Mouse (Mus musculus) gastrocnemius, postnatal 36 days (tissue): Measurements from ENCODE around the gene Mrm1. TPM values are rescaled to one million over a fixed set of nuclear protein-coding genes. Genes with fewer than 3 reads are reported as not detected.
"Not testable (repeated sequence)": the region's sequence is repeated elsewhere in the genome, so short reads cannot be mapped to it uniquely, and the experiment has no call there.

Experiments used
- DNase-seq, 2 experiments: peaks; one replicate each; pipeline ENCODE4 v3.0.0; 2022
- intact Hi-C: fragments of 180-260 bp; cut with DNase I; formaldehyde crosslinking; loops from one replicate; pipeline ENCODE4 v1.15.1; 2025
- long read RNA-seq, 2 experiments: library from polyadenylated mRNA; stranded (forward); transcript quantifications; one replicate each; pipeline ENCODE4 v2.0.0; 2021
- total RNA-seq, 2 experiments: library from RNA; stranded (reverse); gene quantifications; 2 replicates each; pipeline ENCODE4 v1.2.3; 2021

Gene Mrm1
- 1 to 10 TPM; 6.0 to 8.9 TPM for total RNA-seq
- long read RNA-seq, experiment 1, partial matches to known transcripts, result 0 of 3 reads
- long read RNA-seq, experiment 1, other reads (novel, unspliced or antisense), result 2 of 3 reads
- long read RNA-seq, experiment 2, transcript Mrm1-201 (5 exons, 2,477 nt), result major isoform, 12 of 13 reads
- long read RNA-seq, experiment 2, partial matches to known transcripts, result 1 of 13 reads
- long read RNA-seq, experiment 2, other reads (novel, unspliced or antisense), result 0 of 13 reads

DNA sequence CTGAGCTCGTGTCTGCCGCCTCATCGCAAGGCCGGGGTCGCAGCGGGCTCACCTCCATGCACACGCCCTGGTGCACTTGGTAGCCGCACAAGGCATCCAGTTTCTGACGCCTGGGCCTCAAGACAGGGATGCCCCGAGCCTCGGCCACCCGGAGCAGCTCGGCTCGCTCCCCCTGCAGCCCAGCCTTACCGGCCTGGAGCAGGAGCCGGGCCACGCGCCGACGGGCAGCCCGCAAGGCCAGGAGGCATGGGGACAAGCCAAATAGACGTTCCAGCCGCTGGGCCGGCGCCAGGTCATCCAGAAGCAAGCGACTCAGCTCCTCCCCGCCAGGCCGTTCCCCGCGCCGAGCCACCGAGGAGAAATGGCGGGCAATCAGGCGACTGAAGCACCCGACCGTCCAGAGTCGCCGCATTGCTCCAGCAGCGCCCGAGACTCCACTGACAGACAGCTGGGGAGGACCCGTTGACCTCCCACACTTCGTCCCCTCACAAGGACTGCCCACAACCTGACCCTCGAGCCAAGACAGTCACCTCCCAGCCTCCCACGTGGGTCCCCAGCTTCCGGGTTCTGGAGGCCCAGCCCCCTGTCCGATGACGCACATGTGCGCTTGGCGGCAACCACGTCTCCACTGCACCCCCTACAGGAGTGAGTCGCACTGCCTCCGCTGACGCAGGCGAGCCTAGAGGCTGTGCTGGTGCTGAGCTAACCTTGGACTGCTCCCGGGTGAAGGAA is at the start of gene Mrm1:
Gene Mrm1 (minus strand): TSS at position 555 of the 732 bp plus-strand sequence.
- intact Hi-C loops, result loop anchor here (5.0 kb wide), 1 partner anchor 392 kb away; no protein-coding TSS in a partner anchor
- peak; percentile 92 to 93 for DNase-seq

GRCm38 (mm10) chr11:84868786-84869259 is 49.5 kb upstream of the Mrm1 start:
- no peak for DNase-seq
- intact Hi-C loops, result loop anchor here (5.0 kb wide), 1 partner anchor 37 kb away; no protein-coding TSS in a partner anchor

DNA sequence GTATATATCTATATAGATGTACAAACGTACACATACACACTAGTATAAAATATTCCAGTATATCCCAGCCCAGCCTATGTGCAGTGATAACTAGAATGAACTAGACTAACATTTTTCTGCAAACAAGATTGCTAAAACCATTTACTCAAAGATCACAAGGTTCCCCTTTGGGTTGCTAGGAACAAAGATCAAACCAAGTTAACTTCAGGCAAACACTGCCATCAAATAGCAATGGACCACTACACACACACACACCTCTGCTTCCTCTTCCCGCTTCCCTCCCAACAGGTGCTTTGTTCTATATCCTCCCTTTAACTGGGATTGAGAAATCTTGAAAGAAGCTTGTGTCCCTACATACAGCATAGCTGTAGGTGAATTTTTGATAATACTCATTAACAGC is 48.3 kb upstream of the Mrm1 start:
- DNase-seq, result no peak
- intact Hi-C loops, result loop anchor here (5.0 kb wide), 1 partner anchor 35 kb away; no protein-coding TSS in a partner anchor

DNA sequence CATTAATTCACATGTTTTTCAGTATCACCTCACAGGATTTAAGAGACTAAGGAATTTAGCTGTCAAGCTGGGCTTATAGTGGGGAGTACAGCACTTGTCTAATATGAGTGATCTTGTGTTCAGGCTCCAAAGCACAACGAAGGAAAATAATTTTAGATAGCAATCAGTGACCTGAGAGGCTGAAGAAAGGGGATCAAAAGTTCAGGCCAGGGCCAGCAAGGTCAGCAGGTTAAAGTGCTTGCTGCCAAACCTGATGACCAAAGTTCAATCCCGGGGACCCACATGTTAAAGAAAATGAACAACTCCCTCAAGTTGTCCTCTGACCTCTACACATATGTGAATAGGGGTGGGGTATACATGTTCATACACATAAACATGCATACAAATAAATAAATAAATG is 46.0 kb upstream of the Mrm1 start:
- DNase-seq, result no peak
- intact Hi-C loops, result loop anchor here (5.0 kb wide), 1 partner anchor 33 kb away; no protein-coding TSS in a partner anchor

DNA sequence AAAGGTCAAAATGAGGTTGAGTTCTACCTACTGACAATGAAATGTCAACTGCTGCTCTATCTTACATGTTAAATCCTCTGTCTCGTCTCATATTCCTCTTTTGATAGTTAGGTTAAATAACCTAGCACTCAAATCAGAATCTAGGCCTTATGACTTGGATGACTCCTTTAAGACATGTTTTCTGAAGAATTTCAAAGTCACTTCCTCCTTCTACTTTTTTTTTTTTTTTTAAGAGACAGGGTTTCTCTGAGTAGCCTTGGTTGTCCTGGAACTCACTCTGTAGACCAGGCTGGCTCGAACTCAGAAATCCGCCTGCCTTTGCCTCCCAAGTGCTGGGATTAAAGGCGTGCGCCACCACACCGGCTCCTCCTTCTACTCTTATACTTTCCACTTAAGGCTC is 36.0 kb upstream of the Mrm1 start:
- intact Hi-C loops, result no loop called here
- DNase-seq, result no peak

DNA sequence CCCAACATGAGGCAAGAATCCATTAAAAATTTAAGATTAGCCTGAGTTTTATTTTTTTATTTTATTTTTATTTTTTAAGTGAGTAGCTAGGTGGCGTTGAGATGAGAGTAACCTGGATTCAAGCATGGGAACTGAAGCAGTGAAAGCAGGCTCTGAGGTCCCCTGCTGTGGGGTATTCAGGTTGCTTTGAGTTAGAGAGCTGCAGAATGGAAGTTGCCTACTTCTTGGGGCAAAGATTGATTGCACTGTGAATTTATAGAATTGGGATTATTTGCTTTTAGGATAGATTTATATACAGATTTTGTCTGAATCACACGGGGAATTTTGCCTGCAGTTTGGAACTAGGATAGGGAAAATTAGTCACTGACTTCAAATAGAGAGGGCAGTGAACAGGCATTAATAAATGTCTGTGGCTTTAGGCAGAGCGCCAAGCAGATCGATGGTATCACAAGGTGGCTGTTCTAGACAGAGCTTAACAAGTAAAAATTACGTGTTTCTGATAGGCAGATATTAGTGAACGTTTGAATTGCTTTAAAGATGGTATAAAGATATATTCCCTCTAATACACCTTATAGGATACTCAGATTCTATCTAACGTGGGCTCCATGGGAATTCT is 28.3 kb upstream of the Mrm1 start:
- no peak for DNase-seq
- intact Hi-C loops, result no loop called here

- intact Hi-C loops, result no loop called here
- DNase-seq, result no peak
These were observed 27.6 kb upstream of the Mrm1 start for GRCm38 (mm10) chr11:84846741-84847474.

DNA sequence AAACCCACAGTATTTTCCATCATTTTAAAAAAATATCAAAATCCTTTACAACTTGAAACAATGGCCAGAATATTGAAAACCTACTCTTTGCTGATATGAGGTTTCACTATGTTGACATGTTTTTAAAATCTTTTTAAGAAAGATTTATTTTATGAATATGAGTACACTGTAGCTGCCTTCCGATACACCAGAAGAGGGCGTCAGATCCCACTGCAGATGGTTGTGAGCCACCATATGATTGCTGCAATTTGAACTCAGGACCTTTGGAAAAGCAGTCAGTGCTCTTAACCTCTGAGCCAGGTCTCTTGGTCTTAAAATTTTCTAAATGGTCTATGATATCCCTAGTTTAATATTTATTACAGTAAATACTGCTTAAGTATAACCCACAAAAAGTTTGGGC is 20.0 kb upstream of the Mrm1 start:
- intact Hi-C loops, result no loop called here
- no peak for DNase-seq

DNA sequence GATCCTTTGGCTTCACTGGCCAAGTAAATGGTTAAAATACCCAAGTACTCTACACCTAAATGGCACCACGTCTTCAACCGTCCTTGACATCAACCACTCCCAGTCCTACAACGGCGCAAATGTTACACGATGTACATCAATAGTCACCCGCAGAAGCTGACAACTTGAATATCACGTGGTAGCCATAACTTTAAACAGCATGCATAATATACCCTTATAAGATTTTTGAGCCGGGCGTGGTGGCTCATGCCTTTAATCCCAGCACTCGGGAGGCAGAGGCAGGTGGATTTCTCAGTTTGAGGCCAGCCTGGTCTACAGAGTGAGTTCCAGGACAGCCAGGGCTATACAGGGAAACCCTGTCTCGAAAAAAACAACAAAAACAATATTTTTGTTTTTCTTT is 10.2 kb upstream of the Mrm1 start:
- DNase-seq, intact Hi-C loops: not testable (repeated sequence)

DNA sequence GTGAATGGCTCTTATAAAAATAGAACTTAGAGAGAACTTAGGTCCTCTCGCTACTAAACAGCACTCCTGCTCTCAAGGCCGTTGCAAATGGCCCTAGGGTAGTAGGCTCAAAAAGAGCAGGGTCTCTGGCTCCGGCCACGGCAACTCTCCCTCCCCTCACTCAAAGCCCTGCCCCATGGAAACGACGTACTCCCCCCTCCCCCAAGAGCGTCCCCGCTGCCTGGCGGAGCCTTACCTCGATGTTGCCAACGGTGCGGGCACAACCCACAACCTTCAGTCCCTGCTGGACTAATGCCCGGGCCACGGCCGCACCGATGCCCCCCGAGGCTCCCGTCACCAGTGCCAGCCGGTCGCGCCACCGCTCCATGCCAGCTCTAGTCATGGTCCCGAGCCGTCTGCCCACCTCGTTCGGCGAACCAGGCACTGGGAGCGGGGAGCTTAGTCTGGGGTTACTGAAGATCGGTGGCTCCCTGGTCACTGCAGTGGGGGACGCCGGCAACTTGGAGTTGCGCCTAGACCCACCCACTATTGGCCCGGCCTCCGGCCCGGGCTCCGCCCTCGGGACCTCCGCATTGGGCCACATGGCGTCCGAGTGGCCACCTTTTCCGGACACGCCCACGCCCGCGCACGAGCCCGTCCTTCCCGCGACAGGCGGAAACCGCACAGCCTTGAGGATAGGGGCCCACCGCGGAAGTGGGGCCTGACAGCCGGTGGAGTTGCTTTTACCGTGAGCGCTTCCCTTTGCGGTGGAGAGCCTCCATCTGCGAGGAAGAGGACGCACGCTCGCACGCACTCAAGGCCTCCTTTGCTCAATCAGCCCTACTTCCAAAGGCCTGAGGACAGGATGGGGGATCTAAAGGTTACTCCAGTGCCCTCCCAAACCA is 9.4 kb upstream of the Mrm1 start, which contains the start of gene Dhrs11:
Gene Dhrs11 (minus strand): TSS at position 479 of the 884 bp plus-strand sequence.
- DNase-seq, result peak; percentile 95 to 96
- intact Hi-C loops, result no loop called here

DNA sequence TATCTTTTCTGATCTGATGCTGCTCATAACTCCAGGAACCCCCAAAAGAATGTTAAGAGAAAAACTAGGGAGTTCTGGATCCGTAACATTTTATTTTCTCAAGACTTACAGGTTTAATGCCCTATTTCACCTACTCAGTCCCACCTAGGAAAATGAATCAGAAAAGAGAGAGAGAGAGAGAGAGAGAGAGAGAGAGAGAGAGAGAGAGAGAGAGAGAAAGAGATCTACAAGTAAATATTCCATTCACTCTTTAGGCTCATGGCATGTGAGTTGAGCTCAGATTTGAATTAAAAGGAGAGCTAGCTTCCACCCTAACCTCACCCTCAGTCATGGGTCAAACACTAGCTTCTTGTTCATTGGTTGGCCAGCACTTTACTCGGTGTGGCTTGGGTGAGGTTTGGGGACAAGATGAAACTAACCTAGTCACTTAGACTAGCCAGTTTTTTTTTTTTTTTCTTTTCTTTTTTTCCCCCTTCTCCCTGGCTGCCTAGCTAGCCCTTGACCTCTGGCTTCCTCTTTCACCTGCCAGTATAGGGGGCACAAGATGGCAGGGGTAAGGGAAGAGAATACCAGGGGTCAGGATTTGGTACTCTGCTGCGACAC is 8.7 kb upstream of the Mrm1 start:
- no peak for DNase-seq
- intact Hi-C loops, result no loop called here

DNA sequence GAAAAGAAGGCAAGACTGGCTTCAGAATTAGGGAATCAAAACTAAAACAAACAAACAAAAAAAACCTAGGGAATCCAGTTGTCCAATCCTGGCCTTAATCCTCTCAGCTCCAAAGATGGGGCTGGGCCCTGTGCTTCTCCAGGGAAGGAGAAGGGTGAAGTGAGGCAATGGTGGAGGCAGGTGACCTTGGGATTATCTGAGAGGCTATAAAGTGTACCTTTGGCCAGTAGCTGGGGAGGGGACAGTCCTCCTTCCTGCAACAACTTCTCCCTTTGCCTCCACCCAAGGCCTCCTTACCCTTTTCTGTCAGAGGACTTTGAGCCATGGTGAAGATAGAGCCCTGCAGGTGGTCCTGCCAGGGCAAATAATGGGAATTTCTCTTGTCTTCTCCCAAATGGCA is 8.2 kb upstream of the Mrm1 start:
- intact Hi-C loops, result no loop called here
- no peak for DNase-seq

DNA sequence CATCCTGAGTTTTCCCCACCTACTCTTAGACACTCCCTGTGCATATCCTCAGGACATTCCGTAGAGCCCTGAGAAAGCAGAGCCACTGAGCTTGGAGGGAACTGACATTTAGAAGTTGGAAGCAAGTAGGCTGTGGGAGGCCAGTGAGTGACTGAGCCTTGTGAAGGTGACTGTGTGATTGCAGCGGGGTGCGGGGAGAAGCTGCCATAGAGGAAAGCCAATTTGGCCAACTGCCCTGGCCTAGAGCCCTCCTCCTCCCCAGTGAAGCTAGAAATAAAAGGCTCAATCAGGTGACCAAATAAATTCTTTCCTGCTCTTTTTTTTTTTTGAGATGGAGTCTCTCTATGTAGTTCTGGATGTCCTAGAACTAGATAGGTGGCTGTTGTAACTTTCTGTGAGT is 6.9 kb upstream of the Mrm1 start:
- intact Hi-C loops, result no loop called here
- DNase-seq, result peak; percentile 65 to 73

DNA sequence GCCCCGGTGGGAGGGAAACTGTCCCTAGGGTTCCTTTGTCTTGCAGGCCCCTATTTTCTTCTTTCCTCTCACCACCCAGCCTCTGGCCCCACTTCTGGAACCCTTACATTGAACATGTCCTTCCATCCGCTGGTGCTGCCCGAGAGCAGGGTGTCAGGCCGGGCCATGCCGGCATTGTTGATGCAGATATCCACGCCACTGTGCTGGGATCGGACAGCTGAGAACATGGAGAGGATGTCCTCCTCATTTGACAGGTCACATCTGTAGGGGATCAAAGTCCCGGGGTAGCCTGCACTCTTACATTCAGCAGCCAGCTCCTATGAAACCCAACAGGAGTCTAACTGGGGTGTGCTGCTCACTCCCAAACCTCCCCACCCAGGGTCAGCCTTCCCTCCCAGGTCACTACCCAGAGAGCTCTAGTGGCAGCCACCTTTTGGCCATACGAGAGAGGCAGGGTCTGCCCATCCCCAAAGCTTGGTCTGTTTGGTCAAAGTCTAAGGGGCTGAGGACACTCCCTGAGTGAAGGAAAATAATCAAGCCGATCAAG is 6.0 kb upstream of the Mrm1 start:
- intact Hi-C loops, result no loop called here
- DNase-seq, result no peak

DNA sequence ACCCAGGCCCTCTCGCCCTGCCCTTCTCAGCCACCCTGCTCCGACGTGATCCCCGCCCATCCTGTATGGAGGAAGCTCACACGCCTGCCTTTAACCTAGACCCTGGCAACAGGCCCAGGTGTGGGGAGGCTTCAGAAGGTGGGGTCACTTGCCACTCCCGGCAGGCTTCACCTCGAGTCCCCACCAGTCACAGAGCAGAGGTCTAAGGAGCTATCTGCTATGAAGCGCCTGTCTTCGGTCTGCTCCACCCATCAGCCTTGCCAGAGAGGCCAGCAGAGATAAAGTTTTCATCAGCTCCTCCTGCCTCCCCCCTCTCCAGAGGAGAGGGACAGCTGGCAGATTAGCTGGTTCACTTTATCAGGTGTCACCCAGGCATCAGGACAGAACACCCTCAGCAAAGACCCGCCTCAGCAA is 4.2 kb upstream of the Mrm1 start:
- no peak for DNase-seq
- intact Hi-C loops, result no loop called here

DNA sequence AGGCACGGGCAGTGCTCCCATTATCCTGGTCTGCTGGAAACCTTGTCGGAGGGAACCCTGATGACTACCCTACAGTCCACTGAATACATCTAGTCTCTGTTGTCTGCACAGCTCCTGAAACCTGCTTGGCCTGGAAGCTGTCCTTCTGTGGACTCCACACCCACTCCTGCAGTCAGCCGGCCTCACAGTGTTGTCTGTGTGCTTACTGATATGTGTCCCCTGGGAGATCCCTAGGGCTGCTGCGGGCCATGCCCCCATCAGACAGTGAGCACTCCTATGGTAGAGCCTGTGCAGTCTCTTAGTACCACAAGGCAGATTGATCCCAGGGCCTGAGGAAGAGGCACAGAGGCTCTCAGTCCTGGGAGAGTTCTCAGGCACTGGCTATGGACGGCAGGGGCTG is 3.2 kb upstream of the Mrm1 start:
- no peak for DNase-seq

DNA sequence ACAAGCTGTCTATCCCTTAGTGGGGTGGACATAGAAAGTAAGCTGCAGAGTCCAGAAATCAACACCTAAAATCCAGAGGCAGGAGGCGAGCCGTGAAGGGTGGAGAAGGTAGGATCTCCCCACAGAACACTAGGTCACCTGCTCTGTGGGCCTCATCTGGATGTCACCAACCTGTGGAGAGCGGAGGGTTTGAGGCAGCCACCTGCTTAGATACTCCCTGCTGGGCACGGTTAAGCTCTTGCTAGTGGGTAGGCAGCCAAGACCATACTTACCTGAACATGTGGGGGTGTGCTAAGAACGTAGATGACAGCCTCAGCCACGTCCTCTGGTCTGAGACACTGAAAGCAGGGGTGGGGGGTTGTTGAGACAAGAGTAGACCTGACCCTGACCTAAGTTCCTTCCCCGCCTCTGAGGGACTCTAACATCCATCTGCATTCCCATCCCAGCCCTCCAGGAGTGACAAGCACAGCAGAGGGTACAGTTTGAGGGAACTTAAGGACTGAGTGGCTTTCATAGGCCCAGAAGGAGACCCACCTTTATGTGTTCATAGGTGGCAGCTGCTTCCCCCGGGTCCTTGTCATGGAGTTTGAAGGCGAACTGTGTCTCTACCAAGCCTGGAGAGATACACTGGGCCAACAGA is 1.9 kb upstream of the Mrm1 start:
- DNase-seq, result no peak
- intact Hi-C loops, result no loop called here

More for the DNA sequence above, 3.2 kb upstream of the Mrm1 start:
- intact Hi-C loops, result no loop called here
